Comparison of ENCODE assay signal across 17 mouse cellular contexts in genomic region chr9:7994275-7994674, GRCm38 (mm10). TPM values are rescaled to one million over a fixed set of nuclear protein-coding genes. Genes with fewer than 3 reads are reported as not detected.
DNase-seq lines count a peak whose midpoint lies in the region; ATAC-seq lines count a peak whose summit lies in the region.
"Had no signal": no experiment of that assay in that cellular context is flagged by ENCODE, and none has a peak within 500 bp of the region (broad histone marks: within the 10 kb centered on the region; RNA-seq: fewer than 3 reads in every experiment).

No protein-coding gene starts in this region.

- no peaks in the 10 kb centered on the region for H3K27me3 ChIP-seq in forebrain, embryonic 12.5 days
- no peaks in the 10 kb centered on the region for H3K27me3 ChIP-seq in forebrain, embryonic 10.5 days (ENCODE audit: poor library complexity, severe bottlenecking)
- H3K27me3 ChIP-seq in hindbrain, embryonic 14.5 days (ENCODE audit: control insufficient read depth, insufficient read depth, low read length) = no peaks in the 10 kb centered on the region
- no peaks in the 10 kb centered on the region for H3K27me3 ChIP-seq in hindbrain, embryonic 11.5 days (ENCODE audit: control insufficient read depth, insufficient read depth, low read length)
- H3K27me3 ChIP-seq in hindbrain, embryonic 16.5 days (replicated peaks; ENCODE audit: control insufficient read depth, insufficient read depth, low read length) = no peaks in the 10 kb centered on the region
- H3K27me3 ChIP-seq: limb, embryonic 13.5 days; neural tube, embryonic 15.5 days had no signal

- no peak overlapping the region for H3K27ac ChIP-seq in forebrain, embryonic 12.5 days
- no peak overlapping the region for H3K27ac ChIP-seq in forebrain, embryonic 10.5 days
- peak overlapping the region; percentile 39; the same call in 1 of the 2 replicates for H3K27ac ChIP-seq in hindbrain, embryonic 14.5 days
- H3K27ac ChIP-seq in hindbrain, embryonic 11.5 days (ENCODE audit: low read depth, low read length) = no peak overlapping the region
- no peak overlapping the region for H3K27ac ChIP-seq in hindbrain, embryonic 16.5 days (ENCODE audit: low read depth, low read length)
- H3K27ac ChIP-seq: limb, embryonic 13.5 days; neural tube, embryonic 15.5 days; stomach, postnatal 0 days had no signal

- H3K36me3 ChIP-seq in forebrain, embryonic 12.5 days (replicated peaks) = peaks cover 25% of the 10 kb centered on the region
- peaks cover 95% of the 10 kb centered on the region for H3K36me3 ChIP-seq in forebrain, embryonic 10.5 days (replicated peaks)
- H3K36me3 ChIP-seq in hindbrain, embryonic 14.5 days (replicated peaks; ENCODE audit: control insufficient read depth, insufficient read depth) = no peaks in the 10 kb centered on the region
- H3K36me3 ChIP-seq in hindbrain, embryonic 11.5 days (ENCODE audit: control insufficient read depth, insufficient read depth, low read length) = no peaks in the 10 kb centered on the region
- no peaks in the 10 kb centered on the region for H3K36me3 ChIP-seq in hindbrain, embryonic 16.5 days (ENCODE audit: control insufficient read depth, insufficient read depth, low read length)
- H3K36me3 ChIP-seq: neural tube, embryonic 15.5 days had no signal

- no peaks in the 10 kb centered on the region for H3K9me3 ChIP-seq in forebrain, embryonic 12.5 days
- H3K9me3 ChIP-seq in forebrain, embryonic 10.5 days = no peaks in the 10 kb centered on the region
- H3K9me3 ChIP-seq in hindbrain, embryonic 14.5 days (ENCODE audit: control insufficient read depth, low read length) = no peaks in the 10 kb centered on the region
- H3K9me3 ChIP-seq in hindbrain, embryonic 11.5 days (ENCODE audit: control insufficient read depth, low read length) = no peaks in the 10 kb centered on the region
- no peaks in the 10 kb centered on the region for H3K9me3 ChIP-seq in hindbrain, embryonic 16.5 days (ENCODE audit: control insufficient read depth, low read length)
- H3K9me3 ChIP-seq: limb, embryonic 13.5 days; neural tube, embryonic 15.5 days had no signal

- no peak overlapping the region for H3K4me3 ChIP-seq in forebrain, embryonic 12.5 days (replicated peaks)
- no peak overlapping the region for H3K4me3 ChIP-seq in forebrain, embryonic 10.5 days
- no peak overlapping the region for H3K4me3 ChIP-seq in hindbrain, embryonic 14.5 days (replicated peaks; ENCODE audit: low read length)
- H3K4me3 ChIP-seq in hindbrain, embryonic 11.5 days (ENCODE audit: low read depth, low read length) = no peak overlapping the region
- no peak overlapping the region for H3K4me3 ChIP-seq in hindbrain, embryonic 16.5 days (ENCODE audit: low read length)
- H3K4me3 ChIP-seq: limb, embryonic 13.5 days; neural tube, embryonic 15.5 days had no signal

- H3K4me2 ChIP-seq in forebrain, embryonic 12.5 days = no peak overlapping the region
- H3K4me2 ChIP-seq in hindbrain, embryonic 14.5 days (replicated peaks) = no peak overlapping the region
- no peak overlapping the region for H3K4me2 ChIP-seq in hindbrain, embryonic 11.5 days (replicated peaks; ENCODE audit: low read depth, low read length)
- no peak overlapping the region for H3K4me2 ChIP-seq in hindbrain, embryonic 16.5 days (ENCODE audit: low read length)
- H3K4me2 ChIP-seq: limb, embryonic 13.5 days; neural tube, embryonic 15.5 days had no signal

- H3K4me1 ChIP-seq in forebrain, embryonic 12.5 days = no peaks in the 10 kb centered on the region; the same call in 1 of the 2 replicates
- H3K4me1 ChIP-seq in forebrain, embryonic 10.5 days = peaks cover 7% of the 10 kb centered on the region
- no peaks in the 10 kb centered on the region for H3K4me1 ChIP-seq in hindbrain, embryonic 14.5 days (replicated peaks; ENCODE audit: control insufficient read depth, insufficient read depth, low read length)
- H3K4me1 ChIP-seq in hindbrain, embryonic 11.5 days (replicated peaks; ENCODE audit: control insufficient read depth, insufficient read depth, low read length) = no peaks in the 10 kb centered on the region
- no peaks in the 10 kb centered on the region for H3K4me1 ChIP-seq in hindbrain, embryonic 16.5 days (ENCODE audit: control insufficient read depth, insufficient read depth, low read depth, low read length)
- H3K4me1 ChIP-seq: neural tube, embryonic 15.5 days had no signal

- 65% methylated on average over 5 of the region's 5 CpGs for WGBS in forebrain, embryonic 12.5 days
- WGBS in forebrain, embryonic 10.5 days = 94% methylated on average over 5 of the region's 5 CpGs
- WGBS in hindbrain, embryonic 14.5 days = 63% methylated on average over 5 of the region's 5 CpGs
- 87% methylated on average over 5 of the region's 5 CpGs for WGBS in hindbrain, embryonic 11.5 days
- WGBS in hindbrain, embryonic 16.5 days = 59% methylated on average over 5 of the region's 5 CpGs

- DNase-seq in forebrain, embryonic 10.5 days (ENCODE audit: extremely low spot score, low spot score) = no peak
- DNase-seq in hindbrain, embryonic 14.5 days (ENCODE audit: low spot score) = peak; percentile 64
- DNase-seq in hindbrain, embryonic 11.5 days (ENCODE audit: low spot score) = no peak
- peak; percentile 27 for DNase-seq in Muller cell, postnatal 12 days (ENCODE audit: inconsistent ontology term)
- DNase-seq in gastrocnemius, postnatal 4 days (ENCODE audit: low spot score in 2 of 2) = no peak
- DNase-seq: cerebellum, postnatal 14 days; heart, postnatal 14 days; kidney, postnatal 14 days; right cerebral cortex, adult 18-20 months; thymus, postnatal 25 days had no signal

- H3K9ac ChIP-seq in forebrain, embryonic 12.5 days = no peak overlapping the region
- H3K9ac ChIP-seq in hindbrain, embryonic 14.5 days = no peak overlapping the region
- no peak overlapping the region for H3K9ac ChIP-seq in hindbrain, embryonic 11.5 days (ENCODE audit: low read depth, low read length)
- no peak overlapping the region for H3K9ac ChIP-seq in hindbrain, embryonic 16.5 days (ENCODE audit: low read depth, low read length)
- H3K9ac ChIP-seq: limb, embryonic 13.5 days; neural tube, embryonic 15.5 days had no signal

- ATAC-seq in forebrain, embryonic 12.5 days (ENCODE audit: low FRiP score) = peak; percentile 57; the same call in 1 of the 2 replicates
- ATAC-seq in hindbrain, embryonic 14.5 days (ENCODE audit: low FRiP score) = peak; percentile 59; the same call in 1 of the 2 replicates
- ATAC-seq in hindbrain, embryonic 11.5 days (ENCODE audit: low FRiP score) = no peak
- ATAC-seq in hindbrain, embryonic 16.5 days = peak; percentile 77; the same call in 1 of the 2 replicates
- ATAC-seq: intestine, postnatal 0 days had no signal

RNA-seq across cellular contexts. Expression of gene Yap1, which starts 10.1 kb away (rescaled TPM):
- polyA plus RNA-seq in forebrain, embryonic 12.5 days (2016; fragmentation: Nextera tagmentation; extraction: Ambion mirVana) = 29.3 and 31.6 TPM in 2 replicates
- 34.5 and 36.8 TPM in 2 replicates for polyA plus RNA-seq in forebrain, embryonic 10.5 days (2016; fragmentation: Nextera tagmentation; extraction: Ambion mirVana)
- polyA plus RNA-seq in hindbrain, embryonic 14.5 days (2014; fragmentation: Nextera tagmentation; extraction: Ambion mirVana) = 9.5 and 10.1 TPM in 2 replicates
- 26.2 and 28.5 TPM in 2 replicates for polyA plus RNA-seq in hindbrain, embryonic 11.5 days (2014; fragmentation: Nextera tagmentation; extraction: Ambion mirVana)
- polyA plus RNA-seq in hindbrain, embryonic 16.5 days (2015; fragmentation: Nextera tagmentation; extraction: Ambion mirVana) = 6.7 and 9.8 TPM in 2 replicates
- 100 to 1,000 TPM; 108 to 111 TPM for total RNA-seq in gastrocnemius, postnatal 4 days (2021)

RNA-seq across cellular contexts. Expression of gene Cfap300, which starts 48.3 kb away (rescaled TPM):
- 16.5 and 18.6 TPM in 2 replicates for polyA plus RNA-seq in forebrain, embryonic 12.5 days (2016; fragmentation: Nextera tagmentation; extraction: Ambion mirVana)
- polyA plus RNA-seq in forebrain, embryonic 10.5 days (2016; fragmentation: Nextera tagmentation; extraction: Ambion mirVana) = 18.5 and 19.4 TPM in 2 replicates
- polyA plus RNA-seq in hindbrain, embryonic 14.5 days (2014; fragmentation: Nextera tagmentation; extraction: Ambion mirVana) = 18.3 and 19.5 TPM in 2 replicates
- polyA plus RNA-seq in hindbrain, embryonic 11.5 days (2014; fragmentation: Nextera tagmentation; extraction: Ambion mirVana) = 18.1 and 19.7 TPM in 2 replicates
- polyA plus RNA-seq in hindbrain, embryonic 16.5 days (2015; fragmentation: Nextera tagmentation; extraction: Ambion mirVana) = 13.5 and 16.9 TPM in 2 replicates
- 1 to 10 TPM; 3.1 to 4.5 TPM for total RNA-seq in gastrocnemius, postnatal 4 days (2021)
- total RNA-seq: monocyte, adult 5-6 weeks had no signal

Comparison
In these comparisons a context has a peak if more than half of its experiments do, and no peak if none do; other contexts are left out.
1. DNase-seq: peak in hindbrain, embryonic 14.5 days (single experiment) and Muller cell, postnatal 12 days (single experiment); none in forebrain, embryonic 10.5 days (single experiment), hindbrain, embryonic 11.5 days (single experiment) and gastrocnemius, postnatal 4 days (0 of 2).